Mouse (Mus musculus): Measurements from ENCODE around the gene Pcdh9.

The Pcdh9 gene

GRCm38 (mm10) chr14:93561577-93561976 is 328.9 kb downstream of the Pcdh9 start:
- in situ Hi-C loops (cut with MboI, MseI): no loop called here

GRCm38 (mm10) chr14:93553771-93554170 is 336.7 kb downstream of the Pcdh9 start:
- in situ Hi-C loops (cut with MboI, MseI): no loop called here

GRCm38 (mm10) chr14:93545575-93545974 is 344.9 kb downstream of the Pcdh9 start:
- in situ Hi-C loops (cut with MboI, MseI): no loop called here

- in situ Hi-C loops (cut with MboI, MseI): no loop called here
These were observed 346.4 kb downstream of the Pcdh9 start for GRCm38 (mm10) chr14:93543970-93544627.

GRCm38 (mm10) chr14:93543561-93543960 is 346.9 kb downstream of the Pcdh9 start:
- in situ Hi-C loops (cut with MboI, MseI): no loop called here

GRCm38 (mm10) chr14:93534928-93535327 is 355.6 kb downstream of the Pcdh9 start:
- in situ Hi-C loops (cut with MboI, MseI): no loop called here

- in situ Hi-C loops (cut with MboI, MseI): no loop called here
These were observed 367.0 kb downstream of the Pcdh9 start for GRCm38 (mm10) chr14:93523430-93523829.

- in situ Hi-C loops (cut with MboI, MseI): no loop called here
These were observed 370.3 kb downstream of the Pcdh9 start for GRCm38 (mm10) chr14:93520166-93520565.

GRCm38 (mm10) chr14:93516679-93517078 is 373.8 kb downstream of the Pcdh9 start:
- in situ Hi-C loops (cut with MboI, MseI): no loop called here

GRCm38 (mm10) chr14:93506107-93506506 is 384.4 kb downstream of the Pcdh9 start:
- in situ Hi-C loops (cut with MboI, MseI): no loop called here

- in situ Hi-C loops (cut with MboI, MseI): no loop called here
These were observed 391.4 kb downstream of the Pcdh9 start for GRCm38 (mm10) chr14:93498813-93499690.

GRCm38 (mm10) chr14:93474991-93475390 is 415.5 kb downstream of the Pcdh9 start:
- in situ Hi-C loops (cut with MboI, MseI): no loop called here

GRCm38 (mm10) chr14:93472494-93472893 is 418.0 kb downstream of the Pcdh9 start:
- in situ Hi-C loops (cut with MboI, MseI): no loop called here

- in situ Hi-C loops (cut with MboI, MseI): no loop called here
These were observed 427.1 kb downstream of the Pcdh9 start for GRCm38 (mm10) chr14:93463360-93463892.

- in situ Hi-C loops (cut with MboI, MseI): no loop called here
These were observed 439.4 kb downstream of the Pcdh9 start for GRCm38 (mm10) chr14:93450930-93451665.

- in situ Hi-C loops (cut with MboI, MseI): loop anchor here (10.0 kb wide), 1 partner anchor 1147 kb away; no protein-coding TSS in a partner anchor
These were observed 448.6 kb downstream of the Pcdh9 start for GRCm38 (mm10) chr14:93441852-93442251.

GRCm38 (mm10) chr14:93437226-93437625 is 453.3 kb downstream of the Pcdh9 start:
- in situ Hi-C loops (cut with MboI, MseI): no loop called here

- in situ Hi-C loops (cut with MboI, MseI): no loop called here
These were observed 473.7 kb downstream of the Pcdh9 start for GRCm38 (mm10) chr14:93416752-93417151.

- in situ Hi-C loops (cut with MboI, MseI): no loop called here
These were observed 475.0 kb downstream of the Pcdh9 start for GRCm38 (mm10) chr14:93415496-93415895.

- in situ Hi-C loops (cut with MboI, MseI): no loop called here
These were observed 481.2 kb downstream of the Pcdh9 start for GRCm38 (mm10) chr14:93409314-93409713.

- in situ Hi-C loops (cut with MboI, MseI): no loop called here
These were observed 482.7 kb downstream of the Pcdh9 start for GRCm38 (mm10) chr14:93407747-93408146.

- in situ Hi-C loops (cut with MboI, MseI): no loop called here
These were observed 505.4 kb downstream of the Pcdh9 start for GRCm38 (mm10) chr14:93385090-93385489.

Data from T-helper 1 cell (primary cell).